Comparison of ENCODE assay signal across 8 mouse cellular contexts in the genomic region with DNA sequence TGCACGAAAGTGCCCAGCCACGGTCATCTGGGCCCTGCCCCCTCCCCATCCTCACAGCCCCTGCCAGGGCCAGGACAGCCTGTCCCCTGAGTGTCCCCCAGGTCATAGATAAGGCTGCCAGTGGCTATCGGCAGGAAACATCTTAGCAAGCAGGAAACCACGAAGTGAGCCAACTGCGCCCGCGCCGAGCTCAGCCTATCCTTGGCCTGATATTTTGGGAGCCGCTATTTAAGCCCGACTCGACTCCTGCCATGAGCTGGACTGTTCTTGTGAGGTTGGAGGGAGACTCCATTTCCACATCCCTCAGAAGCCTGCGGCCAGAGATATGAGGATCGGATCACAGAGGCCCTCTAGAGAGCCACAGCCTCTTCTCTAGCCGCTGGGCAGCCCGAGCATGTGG. TPM values are rescaled to one million over a fixed set of nuclear protein-coding genes. Genes with fewer than 3 reads are reported as not detected.
DNase-seq lines count a peak whose midpoint lies in the region; ATAC-seq and TF ChIP-seq lines count a peak whose summit lies in the region.
"Had no signal": no experiment of that assay in that cellular context is flagged by ENCODE, and none has a peak within 500 bp of the region (broad histone marks: within the 10 kb centered on the region; RNA-seq: fewer than 3 reads in every experiment).

No protein-coding gene starts in this region.

- no peak for TF ChIP-seq CTCF in ES-Bruce4 (IDR thresholded peaks at IDR 0.05; ENCODE audit: low read depth, low read length)
- no peak for TF ChIP-seq CTCF in gastrocnemius, adult 2 months (IDR thresholded peaks at IDR 0.05)

- peak; percentile 45 for DNase-seq in R1 (ENCODE audit: low read depth, low spot score)
- peak; percentile 79 for DNase-seq in gastrocnemius, adult 2 months
- DNase-seq in intestine, embryonic 14.5 days (ENCODE audit: low spot score) = no peak
- DNase-seq in spleen, adult 12 weeks (ENCODE audit: low spot score) = peak; percentile 21
- DNase-seq in cerebellum, adult 11 months = no peak

- no peaks in the 10 kb centered on the region for H3K36me3 ChIP-seq in ES-Bruce4 (ENCODE audit: control insufficient read depth, insufficient read depth, low read length, poor library complexity, severe bottlenecking)
- H3K36me3 ChIP-seq in intestine, embryonic 14.5 days (ENCODE audit: control insufficient read depth, insufficient read depth, low read length) = no peaks in the 10 kb centered on the region
- H3K36me3 ChIP-seq in liver, embryonic 16.5 days (ENCODE audit: control insufficient read depth, insufficient read depth) = no peaks in the 10 kb centered on the region

- peaks cover 2% of the 10 kb centered on the region for H3K4me1 ChIP-seq in ES-Bruce4 (ENCODE audit: control insufficient read depth, insufficient read depth, low read length)
- no peaks in the 10 kb centered on the region for H3K4me1 ChIP-seq in intestine, embryonic 14.5 days (replicated peaks; ENCODE audit: control insufficient read depth, insufficient read depth, low read length)
- peaks cover 16% of the 10 kb centered on the region for H3K4me1 ChIP-seq in liver, embryonic 16.5 days (ENCODE audit: control insufficient read depth, low read depth, low read length)

- peak overlapping the region; percentile 21 for H3K4me3 ChIP-seq in ES-Bruce4 (ENCODE audit: low read depth, low read length)
- H3K4me3 ChIP-seq in gastrocnemius, adult 2 months = peak overlapping the region; percentile 47
- no peak overlapping the region for H3K4me3 ChIP-seq in intestine, embryonic 14.5 days (ENCODE audit: low read depth, low read length)
- no peak overlapping the region for H3K4me3 ChIP-seq in liver, embryonic 16.5 days (ENCODE audit: low read depth, low read length)

- no peaks in the 10 kb centered on the region for H3K27me3 ChIP-seq in ES-Bruce4 (ENCODE audit: control insufficient read depth, insufficient read depth, low read length, poor library complexity, severe bottlenecking)
- no peaks in the 10 kb centered on the region for H3K27me3 ChIP-seq in intestine, embryonic 14.5 days (replicated peaks; ENCODE audit: control insufficient read depth, insufficient read depth, low read length)
- no peaks in the 10 kb centered on the region for H3K27me3 ChIP-seq in liver, embryonic 16.5 days (ENCODE audit: control insufficient read depth, insufficient read depth, low read depth, low read length)

- no peak for ATAC-seq in intestine, embryonic 14.5 days (replicated peaks; ENCODE audit: low FRiP score, low TSS enrichment, low read depth)
- ATAC-seq in liver, embryonic 16.5 days (ENCODE audit: low read depth) = peak; percentile 76

- H3K9me3 ChIP-seq in ES-Bruce4 (replicated peaks; ENCODE audit: control insufficient read depth, insufficient read depth, low read length, poor library complexity, severe bottlenecking) = no peaks in the 10 kb centered on the region
- H3K9me3 ChIP-seq in intestine, embryonic 14.5 days (ENCODE audit: control insufficient read depth, low read length) = no peaks in the 10 kb centered on the region
- no peaks in the 10 kb centered on the region for H3K9me3 ChIP-seq in liver, embryonic 16.5 days (replicated peaks; ENCODE audit: control insufficient read depth, low read length)

- TF ChIP-seq EP300 in ES-Bruce4 (IDR thresholded peaks at IDR 0.05; ENCODE audit: insufficient read depth, low read depth, low read length) = no peak

- H3K27ac ChIP-seq in ES-Bruce4 (ENCODE audit: insufficient read depth, low read length) = no peak overlapping the region
- H3K27ac ChIP-seq in gastrocnemius, adult 2 months = peak overlapping the region; percentile 87
- H3K27ac ChIP-seq in intestine, embryonic 14.5 days (ENCODE audit: low read depth) = peak overlapping the region; percentile 57; the same call in 1 of the 2 replicates
- H3K27ac ChIP-seq in liver, embryonic 16.5 days (ENCODE audit: low read length) = no peak overlapping the region

- no peak for TF ChIP-seq POLR2A in ES-Bruce4 (IDR thresholded peaks at IDR 0.05; ENCODE audit: insufficient read depth, low read length)

- peak overlapping the region; percentile 54 for H3K9ac ChIP-seq in ES-Bruce4 (ENCODE audit: low read depth, poor library complexity, severe bottlenecking)
- no peak overlapping the region for H3K9ac ChIP-seq in intestine, embryonic 14.5 days (ENCODE audit: low read length)
- 0 out of 2 replicates have a peak overlapping the region, but pooled peaks have one; percentile 11 for H3K9ac ChIP-seq in liver, embryonic 16.5 days (ENCODE audit: low read depth, low read length)

- intact Hi-C loops in gastrocnemius, adult 2 months (cut with DNase I) = no loop called here

- H3K4me2 ChIP-seq in intestine, embryonic 14.5 days (ENCODE audit: low read length) = no peak overlapping the region
- peak overlapping the region; percentile 17; the same call in 1 of the 2 replicates for H3K4me2 ChIP-seq in liver, embryonic 16.5 days (ENCODE audit: low read depth, low read length)

- 84% methylated on average over 15 of the region's 15 CpGs for WGBS in intestine, embryonic 14.5 days
- 18% methylated on average over 15 of the region's 15 CpGs for WGBS in liver, embryonic 16.5 days (ENCODE audit: insufficient replicate concordance)

RNA-seq across cellular contexts. Expression of gene Ap1m1, which starts 28.5 kb away (rescaled TPM):
- polyA plus RNA-seq in ES-Bruce4 (2011; ENCODE audit: insufficient read depth, insufficient read length, low read depth, missing spikeins) = 26.0 and 30.1 TPM in 2 replicates
- 10 to 100 TPM; 25.8 to 26.0 TPM for total RNA-seq in gastrocnemius, adult 2 months (2021)
- polyA plus RNA-seq in intestine, embryonic 14.5 days (2014; fragmentation: Nextera tagmentation; extraction: Ambion mirVana) = 108 and 118 TPM in 2 replicates
- polyA plus RNA-seq in liver, embryonic 16.5 days (2015; fragmentation: Nextera tagmentation; extraction: Ambion mirVana) = 53.6 and 54.3 TPM in 2 replicates

RNA-seq across cellular contexts. Expression of gene Gm10282, which starts 36.7 kb away (rescaled TPM):
- polyA plus RNA-seq in ES-Bruce4 (2011; ENCODE audit: insufficient read depth, insufficient read length, low read depth, missing spikeins) = 2.3 and 4.5 TPM in 2 replicates
- total RNA-seq in gastrocnemius, adult 2 months (2021) = 1 to 10 TPM; 2.8 to 4.8 TPM
- 30.3 and 31.1 TPM in 2 replicates for polyA plus RNA-seq in intestine, embryonic 14.5 days (2014; fragmentation: Nextera tagmentation; extraction: Ambion mirVana)
- polyA plus RNA-seq in liver, embryonic 16.5 days (2015; fragmentation: Nextera tagmentation; extraction: Ambion mirVana) = 5.8 and 6.0 TPM in 2 replicates

RNA-seq across cellular contexts. Expression of gene Fam32a, which starts 48.8 kb away (rescaled TPM):
- polyA plus RNA-seq in ES-Bruce4 (2011; ENCODE audit: insufficient read depth, insufficient read length, low read depth, missing spikeins) = 45.1 and 50.4 TPM in 2 replicates
- 1 to 10 TPM; 7.8 to 9.5 TPM for total RNA-seq in gastrocnemius, adult 2 months (2021)
- polyA plus RNA-seq in intestine, embryonic 14.5 days (2014; fragmentation: Nextera tagmentation; extraction: Ambion mirVana) = 73.3 and 74.3 TPM in 2 replicates
- 32.5 and 32.9 TPM in 2 replicates for polyA plus RNA-seq in liver, embryonic 16.5 days (2015; fragmentation: Nextera tagmentation; extraction: Ambion mirVana)

RNA-seq across cellular contexts. Expression of gene Klf2, which starts 50.5 kb away (rescaled TPM):
- polyA plus RNA-seq in ES-Bruce4 (2011; ENCODE audit: insufficient read depth, insufficient read length, low read depth, missing spikeins) = 44.7 and 47.0 TPM in 2 replicates
- 10 to 100 TPM in 1 of 2 experiments, 1 to 10 TPM in 1; 9.1 to 38.9 TPM for total RNA-seq in gastrocnemius, adult 2 months (2021)
- polyA plus RNA-seq in intestine, embryonic 14.5 days (2014; fragmentation: Nextera tagmentation; extraction: Ambion mirVana) = 5.0 and 6.9 TPM in 2 replicates
- polyA plus RNA-seq in liver, embryonic 16.5 days (2015; fragmentation: Nextera tagmentation; extraction: Ambion mirVana) = 1.8 and 2.0 TPM in 2 replicates

RNA-seq across cellular contexts. Expression of gene Gm11034, which starts 54.9 kb away (rescaled TPM):
- not detected in 2 replicates for polyA plus RNA-seq in ES-Bruce4 (2011; ENCODE audit: insufficient read depth, insufficient read length, low read depth, missing spikeins)
- total RNA-seq in gastrocnemius, adult 2 months (2021) = not detected
- not detected in 2 replicates for polyA plus RNA-seq in intestine, embryonic 14.5 days (2014; fragmentation: Nextera tagmentation; extraction: Ambion mirVana)
- polyA plus RNA-seq in liver, embryonic 16.5 days (2015; fragmentation: Nextera tagmentation; extraction: Ambion mirVana) = not detected in 2 replicates
- polyA plus RNA-seq: frontal cortex, adult 2 months had no signal

Comparison
In these comparisons a context has a peak if more than half of its experiments do, and no peak if none do; other contexts are left out.
1. H3K27ac ChIP-seq: peak in gastrocnemius, adult 2 months (single experiment) and intestine, embryonic 14.5 days (single experiment); none in ES-Bruce4 (single experiment) and liver, embryonic 16.5 days (single experiment).
2. H3K4me3 ChIP-seq: peak in ES-Bruce4 (single experiment) and gastrocnemius, adult 2 months (single experiment); none in intestine, embryonic 14.5 days (single experiment) and liver, embryonic 16.5 days (single experiment).
3. DNase-seq: peak in R1 (single experiment), gastrocnemius, adult 2 months (single experiment) and spleen, adult 12 weeks (single experiment); none in intestine, embryonic 14.5 days (single experiment) and cerebellum, adult 11 months (single experiment).